Mouse (Mus musculus): ENCODE measurements at regions not wholly inside any gene's neighbourhood (a gene's known extent, or its start where the extent isn't known, plus 50 kb on each side); places are given as distances from the start of the nearest gene placed in this dataset.

DNA sequence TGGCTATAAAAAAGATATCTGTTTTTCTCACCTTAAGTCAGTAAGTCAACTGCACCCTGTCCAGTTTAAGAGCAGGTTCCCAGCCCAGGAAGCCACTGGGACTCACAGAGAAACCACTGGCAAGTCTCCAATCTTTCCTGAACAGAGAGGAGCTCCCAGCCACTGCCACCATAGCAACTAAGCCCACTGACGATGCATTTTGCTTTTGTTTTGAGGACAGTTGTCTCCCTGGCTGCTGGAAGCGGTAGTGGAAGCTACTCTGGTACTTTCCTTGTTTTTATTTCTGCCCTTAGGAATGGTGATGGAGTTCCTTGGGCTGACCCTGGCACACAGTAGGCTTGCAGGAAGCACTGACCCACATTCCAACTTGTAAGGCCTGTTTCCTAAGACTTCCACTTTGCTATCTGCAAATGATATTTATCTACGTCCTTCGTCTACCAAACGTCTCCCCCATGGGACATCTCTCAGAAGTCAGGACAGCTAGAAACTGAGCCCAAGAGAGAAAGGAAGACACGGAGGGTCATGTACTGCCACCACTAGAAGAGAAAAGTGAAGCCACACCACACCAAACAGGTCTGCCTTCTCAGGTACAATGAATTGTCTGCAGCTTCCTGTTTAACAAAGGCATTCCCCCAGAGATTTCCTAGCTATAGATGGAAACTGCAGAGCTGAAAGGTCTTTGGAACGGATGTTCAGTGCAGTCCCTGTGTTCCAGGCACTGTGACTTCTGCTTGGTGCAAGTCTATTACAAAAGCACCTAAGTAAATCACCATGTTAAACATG, 125.7 kb upstream of the Fmo9 start:
- H3K27ac ChIP-seq (ENCODE audit: insufficient read depth, low read length) = no peak overlapping the region
- no peak overlapping the region for H3K4me3 ChIP-seq (ENCODE audit: extremely low read depth, insufficient read depth, insufficient read length)
- 47% methylated on average over 7 of the region's 7 CpGs for WGBS
- no peak for DNase-seq (ENCODE audit: low read depth in 1 of 2, low spot score in 2 of 2)
- no peaks in the 10 kb centered on the region for H3K4me1 ChIP-seq (ENCODE audit: control insufficient read depth, insufficient read depth, insufficient read length)
- no peaks in the 10 kb centered on the region for H3K36me3 ChIP-seq (ENCODE audit: control insufficient read depth, insufficient read depth, low read length)
- H3K27me3 ChIP-seq (ENCODE audit: control insufficient read depth, insufficient read depth, low read length) = no peaks in the 10 kb centered on the region
- no peak for TF ChIP-seq POLR2A (IDR thresholded peaks at IDR 0.05; ENCODE audit: low read depth, low read length)
- no peak for TF ChIP-seq CTCF (IDR thresholded peaks at IDR 0.05; ENCODE audit: extremely low read depth, insufficient read depth, insufficient read length, insufficient replicate concordance)

DNA sequence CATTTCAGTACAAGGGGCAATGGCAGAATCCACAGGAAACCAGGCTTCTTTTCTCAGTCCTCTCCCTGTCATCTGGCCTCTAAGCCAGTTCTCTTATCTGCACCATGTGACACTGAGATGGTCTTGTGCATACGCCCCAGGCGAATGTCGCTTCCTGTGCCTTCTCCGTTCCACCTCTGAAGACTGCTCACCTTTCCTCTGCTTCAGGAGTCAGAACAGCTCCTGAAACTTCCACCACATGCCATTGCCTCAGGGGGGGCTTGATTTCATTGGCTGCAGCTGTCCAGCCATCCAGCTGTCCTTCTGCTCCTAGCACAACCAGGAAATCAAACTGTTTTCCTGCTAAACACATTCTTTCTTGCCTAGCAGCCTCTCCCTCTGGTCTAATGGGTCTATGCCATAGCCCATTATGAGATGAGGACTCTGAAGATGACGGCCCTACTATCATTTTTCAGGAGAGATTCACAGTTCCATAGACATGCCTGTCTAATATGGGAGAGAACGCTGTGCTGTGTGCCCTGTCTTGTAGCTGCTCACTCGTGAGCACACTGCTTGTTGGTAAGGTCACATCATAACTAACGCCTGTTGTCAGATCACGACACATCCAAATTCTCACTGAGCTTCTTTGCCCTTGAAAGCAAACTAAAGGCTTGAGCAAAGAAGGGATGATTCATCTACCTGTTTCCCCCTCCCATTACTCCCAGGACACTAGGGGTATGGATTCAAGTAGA, 129.9 kb upstream of the Fmo9 start:
- Histone ChIP-seq H3K27ac (ENCODE audit: insufficient read depth, low read length) (no peak overlapping the region), H3K27me3 (ENCODE audit: control insufficient read depth, insufficient read depth, low read length) (no peaks in the 10 kb centered on the region), H3K4me3 (ENCODE audit: extremely low read depth, insufficient read depth, insufficient read length) (no peak overlapping the region), H3K4me1 (ENCODE audit: control insufficient read depth, insufficient read depth, insufficient read length) (no peaks in the 10 kb centered on the region), H3K36me3 (ENCODE audit: control insufficient read depth, insufficient read depth, low read length) (no peaks in the 10 kb centered on the region)
- no peak for TF ChIP-seq CTCF (IDR thresholded peaks at IDR 0.05; ENCODE audit: extremely low read depth, insufficient read depth, insufficient read length, insufficient replicate concordance)
- TF ChIP-seq POLR2A (IDR thresholded peaks at IDR 0.05; ENCODE audit: low read depth, low read length) = no peak
- no peak for DNase-seq (ENCODE audit: low read depth in 1 of 2, low spot score in 2 of 2)
- WGBS = 60% methylated on average over 9 of the region's 9 CpGs

DNA sequence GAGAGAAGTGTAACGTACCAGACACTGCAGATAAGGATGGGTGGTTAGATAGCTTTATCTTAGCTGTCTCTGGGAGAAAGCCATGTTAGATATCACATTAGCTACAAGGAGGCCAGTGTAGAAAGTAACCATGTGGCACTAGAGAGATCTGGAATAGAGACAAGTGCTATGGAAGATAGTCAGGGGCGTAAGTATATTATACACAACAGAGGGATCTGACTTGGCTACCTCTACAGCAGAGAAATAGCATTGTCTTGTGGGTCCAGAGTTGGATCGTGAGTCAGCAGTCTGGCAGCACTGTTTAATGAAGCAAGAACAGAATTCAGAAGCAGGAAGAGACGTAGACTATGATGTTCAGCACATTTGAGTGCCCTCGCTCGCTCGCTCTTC, 130.4 kb upstream of the Fmo9 start:
- no peaks in the 10 kb centered on the region for H3K36me3 ChIP-seq (ENCODE audit: control insufficient read depth, insufficient read depth, low read length)
- 79% methylated on average over 7 of the region's 7 CpGs for WGBS
- no peak overlapping the region for H3K4me3 ChIP-seq (ENCODE audit: extremely low read depth, insufficient read depth, insufficient read length)
- no peaks in the 10 kb centered on the region for H3K4me1 ChIP-seq (ENCODE audit: control insufficient read depth, insufficient read depth, insufficient read length)
- TF ChIP-seq CTCF (IDR thresholded peaks at IDR 0.05; ENCODE audit: extremely low read depth, insufficient read depth, insufficient read length, insufficient replicate concordance) (no peak), POLR2A (IDR thresholded peaks at IDR 0.05; ENCODE audit: low read depth, low read length) (no peak)
- H3K27me3 ChIP-seq (ENCODE audit: control insufficient read depth, insufficient read depth, low read length) = no peaks in the 10 kb centered on the region
- no peak for DNase-seq (ENCODE audit: low read depth in 1 of 2, low spot score in 2 of 2)
- no peak overlapping the region for H3K27ac ChIP-seq (ENCODE audit: insufficient read depth, low read length)

DNA sequence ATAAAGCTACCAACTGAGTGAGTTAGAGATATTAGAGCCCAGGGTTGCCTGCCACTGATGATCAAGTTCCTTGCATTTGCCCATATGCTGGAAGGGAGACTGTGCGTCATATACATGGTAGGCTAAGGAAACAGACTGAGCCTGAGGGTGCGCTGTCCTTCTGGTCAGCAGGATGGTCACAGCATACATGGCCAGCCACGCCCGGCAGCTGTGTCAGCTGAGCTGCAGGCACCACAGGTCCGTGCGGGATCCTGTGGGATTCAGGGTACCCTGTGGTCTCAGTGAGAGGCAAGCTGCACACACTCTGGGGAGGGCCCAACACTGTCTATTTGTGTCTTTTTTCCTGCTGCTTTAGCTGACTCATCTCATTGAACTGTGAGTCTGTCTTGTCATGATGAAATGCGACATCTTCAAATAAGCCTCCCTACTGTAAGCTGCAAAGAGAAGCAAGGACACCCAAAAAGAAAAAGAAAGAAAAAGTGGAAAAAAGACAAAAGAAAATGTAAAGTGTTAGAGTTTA, 131.3 kb upstream of the Fmo9 start:
- no peaks in the 10 kb centered on the region for H3K4me1 ChIP-seq (ENCODE audit: control insufficient read depth, insufficient read depth, insufficient read length)
- DNase-seq (ENCODE audit: low read depth in 1 of 2, low spot score in 2 of 2) = no peak
- H3K27me3 ChIP-seq (ENCODE audit: control insufficient read depth, insufficient read depth, low read length) = no peaks in the 10 kb centered on the region
- no peaks in the 10 kb centered on the region for H3K36me3 ChIP-seq (ENCODE audit: control insufficient read depth, insufficient read depth, low read length)
- H3K27ac ChIP-seq (ENCODE audit: insufficient read depth, low read length) = no peak overlapping the region
- WGBS = 82% methylated on average over 7 of the region's 7 CpGs
- TF ChIP-seq POLR2A (IDR thresholded peaks at IDR 0.05; ENCODE audit: low read depth, low read length) (no peak), CTCF (IDR thresholded peaks at IDR 0.05; ENCODE audit: extremely low read depth, insufficient read depth, insufficient read length, insufficient replicate concordance) (no peak)
- H3K4me3 ChIP-seq (ENCODE audit: extremely low read depth, insufficient read depth, insufficient read length) = no peak overlapping the region

DNA sequence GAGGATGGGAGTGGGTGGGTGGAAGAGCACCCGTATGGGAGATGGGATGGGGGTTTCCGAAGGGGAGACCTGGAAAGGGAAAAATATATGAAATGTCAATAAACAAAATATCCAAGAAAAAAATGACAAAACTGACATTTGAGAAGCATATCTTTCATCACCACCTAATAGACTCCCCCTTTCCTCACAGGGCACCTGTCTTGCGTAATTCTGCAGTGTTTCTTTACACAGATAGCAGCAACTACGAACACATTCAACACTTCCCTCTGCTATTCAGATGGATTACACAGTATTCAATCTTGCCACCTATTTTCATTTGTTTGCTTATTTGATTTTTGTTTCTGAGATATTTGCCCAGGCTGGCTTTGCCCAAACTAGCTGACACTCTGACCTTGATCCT, 136.3 kb upstream of the Fmo9 start:
- DNase-seq (ENCODE audit: low read depth in 1 of 2, low spot score in 2 of 2) = no peak
- H3K4me3 ChIP-seq (ENCODE audit: extremely low read depth, insufficient read depth, insufficient read length) = no peak overlapping the region

DNA sequence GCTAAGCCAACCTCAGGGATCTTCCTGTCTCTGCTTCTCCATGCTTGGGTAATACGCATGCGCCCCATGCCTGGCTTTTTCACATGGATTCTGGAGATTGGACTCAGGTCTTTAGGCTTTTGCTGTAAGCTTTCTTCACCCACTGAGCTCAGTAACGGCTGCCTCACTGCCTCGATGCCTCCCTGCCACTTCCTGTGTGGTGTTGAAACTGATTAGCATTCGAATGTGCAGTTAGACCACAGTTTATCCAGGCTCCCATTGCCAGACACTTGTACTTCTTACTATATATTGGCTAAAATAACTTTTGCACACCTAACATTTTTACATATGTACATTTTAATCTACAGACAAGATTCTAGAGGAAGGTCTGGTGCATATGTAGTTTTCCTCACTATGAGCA, 137.0 kb upstream of the Fmo9 start:
- WGBS = 43% methylated on average over 5 of the region's 5 CpGs
- no peak for TF ChIP-seq POLR2A (IDR thresholded peaks at IDR 0.05; ENCODE audit: low read depth, low read length)
- TF ChIP-seq CTCF (IDR thresholded peaks at IDR 0.05; ENCODE audit: extremely low read depth, insufficient read depth, insufficient read length, insufficient replicate concordance) = no peak
- peak in 1 of 2 experiments; percentile 9 for DNase-seq (ENCODE audit: low read depth in 1 of 2, low spot score in 2 of 2)
- Histone ChIP-seq H3K4me1 (ENCODE audit: control insufficient read depth, insufficient read depth, insufficient read length) (peaks cover 8% of the 10 kb centered on the region), H3K27me3 (ENCODE audit: control insufficient read depth, insufficient read depth, low read length) (no peaks in the 10 kb centered on the region), H3K27ac (ENCODE audit: insufficient read depth, low read length) (no peak overlapping the region), H3K4me3 (ENCODE audit: extremely low read depth, insufficient read depth, insufficient read length) (no peak overlapping the region), H3K36me3 (ENCODE audit: control insufficient read depth, insufficient read depth, low read length) (no peaks in the 10 kb centered on the region)

More for the DNA sequence above, 136.3 kb upstream of the Fmo9 start:
- no peak overlapping the region for H3K27ac ChIP-seq (ENCODE audit: insufficient read depth, low read length)
- no peaks in the 10 kb centered on the region for H3K36me3 ChIP-seq (ENCODE audit: control insufficient read depth, insufficient read depth, low read length)
- no peaks in the 10 kb centered on the region for H3K27me3 ChIP-seq (ENCODE audit: control insufficient read depth, insufficient read depth, low read length)
- H3K4me1 ChIP-seq (ENCODE audit: control insufficient read depth, insufficient read depth, insufficient read length) = peaks cover 8% of the 10 kb centered on the region
- no peak for TF ChIP-seq POLR2A (IDR thresholded peaks at IDR 0.05; ENCODE audit: low read depth, low read length)
- no peak for TF ChIP-seq CTCF (IDR thresholded peaks at IDR 0.05; ENCODE audit: extremely low read depth, insufficient read depth, insufficient read length, insufficient replicate concordance)
- 93% methylated on average over 4 of the region's 4 CpGs for WGBS
